22 mouse cellular contexts compared by ENCODE assay signal in genomic region chr13:58997763-58998162, GRCm38 (mm10).
DNase-seq lines count a peak whose midpoint lies in the region; ATAC-seq and TF ChIP-seq lines count a peak whose summit lies in the region.
"Had no signal": no experiment of that assay in that cellular context is flagged by ENCODE, and none has a peak within 500 bp of the region (broad histone marks: within the 10 kb centered on the region; RNA-seq: fewer than 3 reads in every experiment).

No protein-coding gene starts in this region.

- no peak overlapping the region for H3K9ac ChIP-seq in liver, postnatal 0 days (replicated peaks)
- no peak overlapping the region for H3K9ac ChIP-seq in liver, embryonic 11.5 days (ENCODE audit: low read depth, low read length)
- H3K9ac ChIP-seq: embryonic facial prominence, embryonic 13.5 days; forebrain, embryonic 12.5 days; forebrain, embryonic 15.5 days; hindbrain, embryonic 13.5 days had no signal

- H3K9me3 ChIP-seq in liver, postnatal 0 days (ENCODE audit: low read length): no peaks in the 10 kb centered on the region
- no peaks in the 10 kb centered on the region for H3K9me3 ChIP-seq in liver, embryonic 11.5 days (ENCODE audit: control insufficient read depth, low read length)
- H3K9me3 ChIP-seq in hindbrain, embryonic 10.5 days: no peaks in the 10 kb centered on the region
- H3K9me3 ChIP-seq: embryonic facial prominence, embryonic 10.5 days; embryonic facial prominence, embryonic 13.5 days; forebrain, embryonic 12.5 days; forebrain, embryonic 15.5 days; hindbrain, embryonic 13.5 days had no signal

- TF ChIP-seq CTCF in liver, postnatal 0 days (IDR thresholded peaks at IDR 0.05; ENCODE audit: low read depth): no peak

- no peak overlapping the region for H3K27ac ChIP-seq in liver, postnatal 0 days (ENCODE audit: low read depth)
- no peak overlapping the region for H3K27ac ChIP-seq in liver, embryonic 11.5 days (ENCODE audit: low read depth, low read length)
- H3K27ac ChIP-seq in hindbrain, embryonic 10.5 days: no peak overlapping the region
- H3K27ac ChIP-seq: embryonic facial prominence, embryonic 10.5 days; embryonic facial prominence, embryonic 13.5 days; forebrain, embryonic 12.5 days; forebrain, embryonic 15.5 days; hindbrain, embryonic 13.5 days had no signal

- no peaks in the 10 kb centered on the region for H3K27me3 ChIP-seq in liver, postnatal 0 days (ENCODE audit: insufficient read depth, low read length)
- no peaks in the 10 kb centered on the region for H3K27me3 ChIP-seq in liver, embryonic 11.5 days (replicated peaks; ENCODE audit: control insufficient read depth, insufficient read depth, low read length)
- H3K27me3 ChIP-seq in hindbrain, embryonic 10.5 days (ENCODE audit: insufficient read depth, poor library complexity, severe bottlenecking): no peaks in the 10 kb centered on the region
- H3K27me3 ChIP-seq: embryonic facial prominence, embryonic 13.5 days; forebrain, embryonic 12.5 days; forebrain, embryonic 15.5 days; hindbrain, embryonic 13.5 days had no signal

- H3K4me2 ChIP-seq in liver, postnatal 0 days (ENCODE audit: low read depth, low read length): no peak overlapping the region
- no peak overlapping the region for H3K4me2 ChIP-seq in liver, embryonic 11.5 days
- H3K4me2 ChIP-seq: embryonic facial prominence, embryonic 13.5 days; forebrain, embryonic 12.5 days; forebrain, embryonic 15.5 days; heart, embryonic 11.5 days; hindbrain, embryonic 13.5 days had no signal

- no peak for TF ChIP-seq EP300 in liver, postnatal 0 days (IDR thresholded peaks at IDR 0.05; ENCODE audit: low read depth)

- no peaks in the 10 kb centered on the region for H3K36me3 ChIP-seq in liver, postnatal 0 days (replicated peaks; ENCODE audit: insufficient read depth, low read length)
- no peaks in the 10 kb centered on the region for H3K36me3 ChIP-seq in liver, embryonic 11.5 days (ENCODE audit: control insufficient read depth, insufficient read depth, low read length)
- H3K36me3 ChIP-seq in hindbrain, embryonic 10.5 days: no peaks in the 10 kb centered on the region
- H3K36me3 ChIP-seq: embryonic facial prominence, embryonic 10.5 days; embryonic facial prominence, embryonic 13.5 days; forebrain, embryonic 12.5 days; forebrain, embryonic 15.5 days; hindbrain, embryonic 13.5 days had no signal

- H3K4me1 ChIP-seq in liver, postnatal 0 days (ENCODE audit: insufficient read depth): peaks cover 16% of the 10 kb centered on the region
- H3K4me1 ChIP-seq in liver, embryonic 11.5 days (replicated peaks; ENCODE audit: control insufficient read depth, insufficient read depth, low read length): no peaks in the 10 kb centered on the region
- H3K4me1 ChIP-seq in hindbrain, embryonic 10.5 days (replicated peaks): peaks cover 13% of the 10 kb centered on the region
- H3K4me1 ChIP-seq: embryonic facial prominence, embryonic 13.5 days had no signal

- peak; percentile 23 for DNase-seq in liver, postnatal 0 days
- DNase-seq in liver, embryonic 11.5 days (ENCODE audit: low spot score): no peak
- peak; percentile 38 for DNase-seq in brain, adult 2 months (ENCODE audit: low read depth, low spot score)
- no peak for DNase-seq in hindbrain, embryonic 10.5 days (ENCODE audit: low spot score)
- DNase-seq in kidney, postnatal 4 days: no peak
- DNase-seq: adrenal gland, adult 2 months; adrenal gland, postnatal 25 days; cerebellum, adult 11 months; cerebellum, adult 9-11 months; cerebellum, postnatal 25 days; embryo, embryonic 11 days; gastrocnemius, postnatal 25 days had no signal

- no peak; the same call in 1 of the 2 replicates for ATAC-seq in liver, postnatal 0 days
- no peak for ATAC-seq in liver, embryonic 11.5 days (replicated peaks; ENCODE audit: low FRiP score)
- peak; percentile 63 for ATAC-seq in common myeloid progenitor, adult 5-6 weeks (replicated peaks; ENCODE audit: low read depth, poor library complexity, severe bottlenecking)
- ATAC-seq: CD4-positive, CD25-positive, alpha-beta regulatory T cell, adult 4 months; forebrain, embryonic 15.5 days; hindbrain, embryonic 16.5 days had no signal

- no peak overlapping the region for H3K4me3 ChIP-seq in liver, postnatal 0 days (ENCODE audit: low read depth, low read length)
- no peak overlapping the region for H3K4me3 ChIP-seq in liver, embryonic 11.5 days (ENCODE audit: low read depth, low read length)
- H3K4me3 ChIP-seq in hindbrain, embryonic 10.5 days: no peak overlapping the region
- H3K4me3 ChIP-seq: embryonic facial prominence, embryonic 10.5 days; embryonic facial prominence, embryonic 13.5 days; erythroblast, embryonic 14.5 days; forebrain, embryonic 12.5 days; forebrain, embryonic 15.5 days; hindbrain, embryonic 13.5 days had no signal

- WGBS in liver, postnatal 0 days (ENCODE audit: insufficient replicate concordance): 47% methylated on average over 2 of the region's 2 CpGs
- WGBS in liver, embryonic 11.5 days: 80% methylated on average over 2 of the region's 2 CpGs
- WGBS in hindbrain, embryonic 10.5 days: 91% methylated on average over 2 of the region's 2 CpGs

Comparison
In these comparisons a context has a peak if more than half of its experiments do, and no peak if none do; other contexts are left out.
1. DNase-seq: peak in liver, postnatal 0 days (single experiment) and brain, adult 2 months (single experiment); none in liver, embryonic 11.5 days (single experiment), hindbrain, embryonic 10.5 days (single experiment) and kidney, postnatal 4 days (0 of 2).